Mouse (Mus musculus): ENCODE measurements around the gene Phf6.

GRCm38 (mm10) chrX:52914705-52915104, 2.6 kb downstream of the Phf6 start:
- TF ChIP-seq POLR2A (IDR thresholded peaks at IDR 0.05; ENCODE audit: borderline replicate concordance, insufficient read depth, low read length): no peak
- TF ChIP-seq CTCF (IDR thresholded peaks at IDR 0.05; ENCODE audit: borderline replicate concordance, insufficient read depth, low read depth, low read length): no peak
